Mouse (Mus musculus) cortical plate, adult 2 months (tissue): ENCODE data around the gene Lats1.

Experiments
- CTCF ChIP-seq: fragments of 200-500 bp; IDR thresholded peaks from 2 replicates; pipeline ENCODE4 v1.5.1; 2011; ENCODE audit warnings: mild to moderate bottlenecking, control low read depth, low read length; ENCODE audit not compliant: insufficient read depth; ENCODE audit errors: extremely low read depth
- POLR2A ChIP-seq: fragments of 200-500 bp; IDR thresholded peaks from 2 replicates; pipeline ENCODE4 v1.6.1; 2011; ENCODE audit warnings: mild to moderate bottlenecking, low read length, control low read depth; ENCODE audit not compliant: insufficient read depth; ENCODE audit errors: extremely low read depth

DNA sequence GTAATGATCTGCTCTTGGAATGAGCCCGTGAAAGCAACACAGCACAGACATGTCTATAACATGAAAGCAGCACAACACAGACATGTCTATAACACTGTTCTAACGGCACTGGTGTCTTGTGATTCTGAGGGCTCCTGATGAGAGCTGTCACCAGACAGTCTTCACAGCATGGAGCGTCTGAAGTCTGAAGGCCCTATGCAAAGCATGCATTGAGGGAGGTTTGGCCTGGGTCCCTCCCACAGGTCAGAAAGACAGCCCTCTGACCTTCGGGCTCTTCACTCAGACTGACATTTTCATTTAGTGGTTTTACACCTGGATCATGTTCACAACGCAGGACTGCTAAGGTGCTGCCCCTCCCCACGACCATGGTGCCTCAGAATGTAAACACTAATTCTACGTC lies 34.0 kb downstream of the Lats1 start:
- no peak for TF ChIP-seq POLR2A
- no peak for TF ChIP-seq CTCF
